Mouse (Mus musculus) intestine, postnatal 0 days (tissue): ENCODE measurements around the gene Rab12. TPM values are rescaled to one million over a fixed set of nuclear protein-coding genes. Genes with fewer than 3 reads are reported as not detected.
A peak's percentile ranks its signal among the peaks of the same experiment; 100 is the strongest.

Experiments
- ATAC-seq: fragments of 200-750 bp; cut with Nextera tagmentation; 2 replicates; pipeline ENCODE4 v1.8.0; 2017; ENCODE audit warnings: mild to moderate bottlenecking, moderate TSS enrichment, moderate library complexity
- H3K27ac ChIP-seq: fragments of 300-500 bp; sonication (generic); 2 replicates; pipeline ENCODE4 v1.5.1; 2014; ENCODE audit warnings: mild to moderate bottlenecking, low read depth, low read length, moderate library complexity
- H3K27me3 ChIP-seq: fragments of 300-500 bp; sonication (generic); replicated peaks from 2 replicates; pipeline ENCODE4 v1.6.1; 2014; ENCODE audit warnings: low read length, mixed read lengths; ENCODE audit not compliant: control insufficient read depth, insufficient read depth
- H3K36me3 ChIP-seq: fragments of 300-500 bp; sonication (generic); 2 replicates; pipeline ENCODE4 v1.6.1; 2014; ENCODE audit warnings: mild to moderate bottlenecking, moderate library complexity; ENCODE audit not compliant: control insufficient read depth, insufficient read depth
- H3K4me1 ChIP-seq: fragments of 300-500 bp; sonication (generic); replicated peaks from 2 replicates; pipeline ENCODE4 v1.6.1; 2014; ENCODE audit warnings: antibody characterized with exemption, low read length, mixed read lengths; ENCODE audit not compliant: control insufficient read depth, insufficient read depth
- H3K4me2 ChIP-seq: fragments of 300-500 bp; sonication (generic); replicated peaks from 2 replicates; pipeline ENCODE4 v1.6.1; 2014; ENCODE audit warnings: low read depth, mild to moderate bottlenecking, moderate library complexity
- H3K4me3 ChIP-seq: fragments of 300-500 bp; sonication (generic); 2 replicates; pipeline ENCODE4 v1.5.1; 2014; ENCODE audit warnings: low read depth, low read length
- H3K9ac ChIP-seq: fragments of 300-500 bp; sonication (generic); 2 replicates; pipeline ENCODE4 v1.6.1; 2014; ENCODE audit warnings: mild to moderate bottlenecking, low read depth, low read length
- H3K9me3 ChIP-seq: fragments of 300-500 bp; sonication (generic); 2 replicates; pipeline ENCODE4 v1.6.1; 2016; ENCODE audit warnings: mixed run types; ENCODE audit not compliant: control insufficient read depth
- CTCF ChIP-seq: sonication (generic); IDR thresholded peaks from 2 replicates; pipeline ENCODE4 v1.5.1; 2016; ENCODE audit warnings: low read depth, mild to moderate bottlenecking, control low read depth, antibody characterized with exemption, moderate library complexity
- WGBS: fragments of 180-500 bp; shearing (Covaris S2); extraction: QIAGEN DNeasy Blood & Tissue Kit; methylation state at CpG from one replicate; pipeline ENCODE4 v1.1.7; 2014; 5-methylcytosine and 5-hydroxymethylcytosine counted together
- polyA plus RNA-seq: library from polyadenylated mRNA; unstranded; fragments of >200 nt; fragmentation: Nextera tagmentation; extraction: Ambion mirVana; gene quantifications from 2 replicates; pipeline ENCODE4 v1.2.1, GENCODE M21; 2015

Gene Rab12
- polyA plus RNA-seq, 1 experiment from 2014 or later: 20.1 TPM

GRCm38 (mm10) chr17:66450526-66451070 lies 68.9 kb downstream of the Rab12 start:
- WGBS: 6% methylated on average over 18 of the region's 18 CpGs
- TF ChIP-seq CTCF: no peak
- peaks cover 44% of the 10 kb centered on the region for H3K27me3 ChIP-seq
- H3K9me3 ChIP-seq: no peaks in the 10 kb centered on the region
- peak overlapping the region; percentile 97 for H3K4me2 ChIP-seq
- H3K27ac ChIP-seq: no peak overlapping the region
- H3K4me3 ChIP-seq: peak overlapping the region; percentile 68
- no peak overlapping the region for H3K9ac ChIP-seq
- no peak for ATAC-seq
- H3K4me1 ChIP-seq: no peaks in the 10 kb centered on the region
- H3K36me3 ChIP-seq: no peaks in the 10 kb centered on the region

GRCm38 (mm10) chr17:66449460-66450341 lies 69.8 kb downstream of the Rab12 start, which contains the start of gene Mtcl1:
Gene Mtcl1 (minus strand): TSS chr17:66449750.
- H3K4me2 ChIP-seq: peak within 1 kb of the TSS; percentile 97
- H3K4me1 ChIP-seq: no peaks in the 10 kb centered on the region
- peak within 1 kb of the TSS; percentile 28; the same call in 1 of the 2 replicates for H3K27ac ChIP-seq
- no peaks in the 10 kb centered on the region for H3K36me3 ChIP-seq
- no peaks in the 10 kb centered on the region for H3K9me3 ChIP-seq
- WGBS: under 1% methylated on average over 65 of the region's 76 CpGs
- peak within 1 kb of the TSS; percentile 68 for H3K4me3 ChIP-seq
- peak; percentile 58; the same call in 1 of the 2 replicates for ATAC-seq
- H3K9ac ChIP-seq: peak within 1 kb of the TSS; percentile 65
- H3K27me3 ChIP-seq: peaks cover 44% of the 10 kb centered on the region
- 0 out of 2 replicates have a peak, but pooled peaks have one; percentile 15 for TF ChIP-seq CTCF

DNA sequence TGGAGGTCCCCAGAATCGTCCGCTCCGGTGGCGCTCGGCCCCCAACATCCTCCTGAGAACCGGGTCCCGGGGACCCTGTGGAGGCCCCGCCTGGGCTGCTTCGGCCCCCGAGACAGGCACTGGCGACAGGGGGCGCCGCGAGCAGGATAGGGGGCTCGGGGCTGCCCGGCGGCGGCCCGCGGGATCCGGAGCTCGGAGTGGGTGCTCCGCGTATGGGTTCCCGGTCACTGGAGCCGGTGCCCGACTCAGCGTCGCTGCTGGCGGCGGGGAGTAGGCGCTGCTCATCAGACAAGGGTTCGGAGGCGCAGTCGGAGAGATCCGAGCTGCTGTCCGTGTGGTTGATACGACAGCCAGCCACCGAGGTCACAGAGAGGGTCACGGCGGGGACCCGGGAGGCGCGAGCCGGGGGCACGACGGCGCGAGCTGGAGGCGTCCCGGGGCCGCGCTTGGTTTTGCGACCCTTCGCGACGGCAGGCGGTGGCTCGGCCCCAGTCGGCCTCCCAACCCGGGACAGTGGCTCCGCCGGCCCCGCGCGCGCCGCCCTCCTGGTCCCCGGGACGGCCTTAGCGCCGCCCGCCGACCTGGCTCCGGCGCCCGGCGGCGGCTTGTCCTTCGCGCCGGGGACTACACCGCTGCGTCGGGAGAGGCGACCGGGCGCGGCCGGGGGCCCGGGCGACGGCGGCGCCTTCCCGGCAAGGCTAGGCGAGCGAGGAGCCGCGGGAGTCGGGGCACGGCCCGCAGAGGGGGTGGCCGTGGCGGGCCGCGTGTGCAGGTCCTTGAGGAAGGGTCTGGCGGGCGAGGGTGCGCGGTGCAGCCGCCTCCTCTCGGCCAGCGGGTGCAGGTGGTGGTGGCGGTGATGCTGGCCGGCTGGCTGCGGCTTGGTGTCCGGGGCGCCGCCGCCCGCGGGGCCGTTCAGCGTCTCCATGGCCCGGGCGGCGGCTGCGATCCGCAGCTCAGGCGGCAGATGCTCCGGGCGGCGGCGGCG lies 70.8 kb downstream of the Rab12 start:
- Histone ChIP-seq H3K27ac (peak overlapping the region; percentile 28; the same call in 1 of the 2 replicates), H3K4me3 (peak overlapping the region; percentile 68), H3K9me3 (no peaks in the 10 kb centered on the region), H3K4me1 (no peaks in the 10 kb centered on the region), H3K9ac (peak overlapping the region; percentile 65), H3K27me3 (peaks cover 44% of the 10 kb centered on the region), H3K4me2 (peak overlapping the region; percentile 97), H3K36me3 (no peaks in the 10 kb centered on the region)
- peak; percentile 53 for TF ChIP-seq CTCF
- peak; percentile 35 for ATAC-seq
- WGBS: under 1% methylated on average over 69 of the region's 136 CpGs

GRCm38 (mm10) chr17:66447978-66448377 lies 71.6 kb downstream of the Rab12 start:
- ATAC-seq: no peak
- H3K9ac ChIP-seq: peak overlapping the region; percentile 65
- no peak overlapping the region for H3K27ac ChIP-seq
- H3K36me3 ChIP-seq: no peaks in the 10 kb centered on the region
- no peak for TF ChIP-seq CTCF
- peak overlapping the region; percentile 97 for H3K4me2 ChIP-seq
- H3K27me3 ChIP-seq: peaks cover 44% of the 10 kb centered on the region
- H3K4me3 ChIP-seq: peak overlapping the region; percentile 68
- WGBS: 8% methylated on average over 13 of the region's 13 CpGs
- no peaks in the 10 kb centered on the region for H3K4me1 ChIP-seq
- no peaks in the 10 kb centered on the region for H3K9me3 ChIP-seq

DNA sequence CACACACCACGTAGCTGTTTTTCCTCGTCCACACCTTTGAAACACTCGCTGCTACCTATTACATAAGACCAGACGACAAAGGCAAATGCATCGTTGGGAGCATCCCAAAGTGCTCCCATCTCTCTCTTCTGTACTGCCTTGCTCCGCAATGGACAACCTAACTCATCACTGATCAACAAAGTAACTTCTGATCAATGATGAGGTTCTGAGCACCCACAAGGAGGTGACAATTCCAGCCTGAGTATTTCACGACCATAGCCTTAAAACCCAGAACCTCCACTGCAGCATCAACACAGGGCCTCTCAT lies 72.6 kb downstream of the Rab12 start:
- TF ChIP-seq CTCF: no peak
- Histone ChIP-seq H3K36me3 (no peaks in the 10 kb centered on the region), H3K9me3 (no peaks in the 10 kb centered on the region), H3K27ac (no peak overlapping the region), H3K9ac (no peak overlapping the region), H3K4me1 (no peaks in the 10 kb centered on the region), H3K4me3 (0 out of 2 replicates have a peak overlapping the region, but pooled peaks have one; percentile 68), H3K4me2 (peak overlapping the region; percentile 97), H3K27me3 (peaks cover 40% of the 10 kb centered on the region)
- 66% methylated on average over 7 of the region's 7 CpGs for WGBS
- ATAC-seq: no peak
